Comparison of ENCODE assay signal across 22 mouse cellular contexts in the genomic region with DNA sequence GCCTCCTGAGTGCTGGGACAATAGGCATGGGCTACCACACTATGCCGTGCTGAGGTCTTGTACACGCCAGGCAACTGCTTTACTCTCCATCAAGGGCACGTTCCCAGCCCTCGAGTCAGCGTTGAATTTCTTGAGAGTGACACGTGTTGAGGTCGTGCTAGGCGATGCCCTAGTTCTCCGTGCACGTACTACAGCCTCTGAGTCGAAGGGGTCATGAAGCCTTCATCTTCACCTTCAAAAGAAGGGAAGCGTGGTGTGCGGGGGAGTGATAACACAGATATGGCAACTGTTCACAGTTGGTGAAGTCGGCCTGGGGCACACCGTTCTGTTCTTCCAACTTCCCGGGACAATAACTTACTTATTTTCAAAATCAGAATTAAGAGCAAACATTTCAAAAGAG. TPM values are rescaled to one million over a fixed set of nuclear protein-coding genes. Genes with fewer than 3 reads are reported as not detected.
DNase-seq lines count a peak whose midpoint lies in the region; ATAC-seq lines count a peak whose summit lies in the region.
"Had no signal": no experiment of that assay in that cellular context is flagged by ENCODE, and none has a peak within 500 bp of the region (broad histone marks: within the 10 kb centered on the region; RNA-seq: fewer than 3 reads in every experiment).

No protein-coding gene starts in this region.

- intact Hi-C loops in left cerebral cortex, postnatal 25 days (cut with DNase I): no loop called here

- peak overlapping the region; percentile 23; the same call in 1 of the 2 replicates for H3K27ac ChIP-seq in heart, embryonic 10.5 days
- no peak overlapping the region for H3K27ac ChIP-seq in limb, embryonic 12.5 days
- H3K27ac ChIP-seq in liver, embryonic 15.5 days (replicated peaks): peak overlapping the region; percentile 53
- H3K27ac ChIP-seq: hindbrain, embryonic 14.5 days; lung, embryonic 15.5 days had no signal

- H3K36me3 ChIP-seq in heart, embryonic 10.5 days: no peaks in the 10 kb centered on the region
- H3K36me3 ChIP-seq in limb, embryonic 12.5 days: no peaks in the 10 kb centered on the region
- no peaks in the 10 kb centered on the region for H3K36me3 ChIP-seq in liver, embryonic 15.5 days (replicated peaks)
- H3K36me3 ChIP-seq: heart, embryonic 12.5 days; lung, embryonic 15.5 days had no signal

- peak overlapping the region; percentile 31; the same call in 1 of the 2 replicates for H3K4me2 ChIP-seq in limb, embryonic 12.5 days
- peak overlapping the region; percentile 50 for H3K4me2 ChIP-seq in liver, embryonic 15.5 days
- H3K4me2 ChIP-seq: heart, embryonic 12.5 days; hindbrain, embryonic 14.5 days; lung, embryonic 15.5 days had no signal

- no peak for DNase-seq in heart, embryonic 10.5 days (ENCODE audit: low spot score)
- no peak for DNase-seq in heart, adult 8-10 months (ENCODE audit: low spot score)
- peak; percentile 78 for DNase-seq in thymus, postnatal 14 days
- no peak for DNase-seq in left cerebral cortex, postnatal 25 days (ENCODE audit: low spot score in 2 of 2)
- no peak for DNase-seq in adrenal gland, postnatal 25 days
- DNase-seq in adrenal gland, adult 8-10 months: no peak
- DNase-seq: cerebellum, postnatal 25 days; kidney, adult 18-20 months; kidney, postnatal 4 days; retina, postnatal 1 day; spleen, adult 18-20 months had no signal

- no peak overlapping the region for H3K9ac ChIP-seq in limb, embryonic 12.5 days (replicated peaks)
- H3K9ac ChIP-seq in liver, embryonic 15.5 days: no peak overlapping the region; the same call in 1 of the 2 replicates
- H3K9ac ChIP-seq: heart, embryonic 12.5 days; hindbrain, embryonic 14.5 days; lung, embryonic 15.5 days had no signal

- WGBS in heart, embryonic 10.5 days: 55% methylated on average over 16 of the region's 16 CpGs
- 46% methylated on average over 16 of the region's 16 CpGs for WGBS in limb, embryonic 12.5 days
- WGBS in liver, embryonic 15.5 days (ENCODE audit: insufficient replicate concordance): 26% methylated on average over 16 of the region's 16 CpGs

- ATAC-seq in limb, embryonic 12.5 days (ENCODE audit: insufficient number of reproducible peaks, insufficient read depth, low FRiP score, low TSS enrichment, low read depth): 0 out of 2 replicates have a peak, but pooled peaks have one; percentile 38
- no peak for ATAC-seq in liver, embryonic 15.5 days (ENCODE audit: insufficient read depth)
- ATAC-seq: forebrain, embryonic 14.5 days had no signal

- no peak overlapping the region for H3K4me3 ChIP-seq in heart, embryonic 10.5 days
- H3K4me3 ChIP-seq in limb, embryonic 12.5 days (replicated peaks): no peak overlapping the region
- H3K4me3 ChIP-seq in liver, embryonic 15.5 days (replicated peaks): no peak overlapping the region
- H3K4me3 ChIP-seq: heart, embryonic 12.5 days; lung, embryonic 15.5 days had no signal

- H3K9me3 ChIP-seq in heart, embryonic 10.5 days: no peaks in the 10 kb centered on the region
- H3K9me3 ChIP-seq in limb, embryonic 12.5 days: no peaks in the 10 kb centered on the region
- H3K9me3 ChIP-seq in liver, embryonic 15.5 days (replicated peaks): no peaks in the 10 kb centered on the region
- H3K9me3 ChIP-seq: heart, embryonic 12.5 days; lung, embryonic 15.5 days had no signal

- peaks cover 73% of the 10 kb centered on the region for H3K4me1 ChIP-seq in heart, embryonic 10.5 days
- H3K4me1 ChIP-seq in limb, embryonic 12.5 days (replicated peaks): peaks cover 44% of the 10 kb centered on the region
- peaks cover 97% of the 10 kb centered on the region for H3K4me1 ChIP-seq in liver, embryonic 15.5 days (replicated peaks)

- H3K27me3 ChIP-seq in heart, embryonic 10.5 days (ENCODE audit: insufficient read depth, poor library complexity, severe bottlenecking): no peaks in the 10 kb centered on the region
- peaks cover 19% of the 10 kb centered on the region; the same call in 1 of the 2 replicates for H3K27me3 ChIP-seq in limb, embryonic 12.5 days
- no peaks in the 10 kb centered on the region for H3K27me3 ChIP-seq in liver, embryonic 15.5 days
- H3K27me3 ChIP-seq: CH12.LX; heart, embryonic 12.5 days; lung, embryonic 15.5 days had no signal

RNA-seq across cellular contexts. Expression of a gene that starts 30.9 kb away (rescaled TPM):
- 25.7 and 30.1 TPM in 2 replicates for polyA plus RNA-seq in heart, embryonic 10.5 days (2016; fragmentation: Nextera tagmentation; extraction: Ambion mirVana)
- total RNA-seq in heart, adult 8-10 months (2022): 10 to 100 TPM; 57.2 to 64.8 (median 62.7) TPM
- 20.4 and 20.6 TPM in 2 replicates for polyA plus RNA-seq in limb, embryonic 12.5 days (2016; fragmentation: Nextera tagmentation; extraction: Ambion mirVana)
- polyA plus RNA-seq in liver, embryonic 15.5 days (2015; fragmentation: Nextera tagmentation; extraction: Ambion mirVana): 20.6 and 22.5 TPM in 2 replicates
- 10 to 100 TPM; 20.1 to 23.1 TPM for total RNA-seq in left cerebral cortex, postnatal 25 days (2021)
- 89.0 and 123 TPM in 2 replicates for total RNA-seq in adrenal gland, postnatal 25 days (2021)
- 10 to 100 TPM; 64.5 to 92.1 (median 73.7) TPM for total RNA-seq in adrenal gland, adult 8-10 months (2022)

RNA-seq across cellular contexts. Expression of a gene that starts 39.5 kb away (rescaled TPM):
- 6.2 and 6.6 TPM in 2 replicates for polyA plus RNA-seq in heart, embryonic 10.5 days (2016; fragmentation: Nextera tagmentation; extraction: Ambion mirVana)
- total RNA-seq in heart, adult 8-10 months (2022): 10 to 100 TPM; 16.5 to 26.5 (median 21.6) TPM
- polyA plus RNA-seq in limb, embryonic 12.5 days (2016; fragmentation: Nextera tagmentation; extraction: Ambion mirVana): 4.0 and 5.5 TPM in 2 replicates
- 8.2 and 8.7 TPM in 2 replicates for polyA plus RNA-seq in liver, embryonic 15.5 days (2015; fragmentation: Nextera tagmentation; extraction: Ambion mirVana)
- 1 to 10 TPM; 2.1 to 2.2 TPM for total RNA-seq in left cerebral cortex, postnatal 25 days (2021)
- 43.8 and 54.5 TPM in 2 replicates for total RNA-seq in adrenal gland, postnatal 25 days (2021)
- total RNA-seq in adrenal gland, adult 8-10 months (2022): 10 to 100 TPM; 30.6 to 60.4 (median 41.2) TPM

RNA-seq across cellular contexts. Expression of a gene that starts 48.9 kb away (rescaled TPM):
- polyA plus RNA-seq in heart, embryonic 10.5 days (2016; fragmentation: Nextera tagmentation; extraction: Ambion mirVana): 4.8 and 6.3 TPM in 2 replicates
- total RNA-seq in heart, adult 8-10 months (2022): 10 to 100 TPM in 2 of 4 experiments, 1 to 10 TPM in 2; 9.1 to 14.1 (median 10.0) TPM
- 5.4 and 6.8 TPM in 2 replicates for polyA plus RNA-seq in limb, embryonic 12.5 days (2016; fragmentation: Nextera tagmentation; extraction: Ambion mirVana)
- 1.5 and 1.9 TPM in 2 replicates for polyA plus RNA-seq in liver, embryonic 15.5 days (2015; fragmentation: Nextera tagmentation; extraction: Ambion mirVana)
- 1 to 10 TPM; 6.3 to 9.7 TPM for total RNA-seq in left cerebral cortex, postnatal 25 days (2021)
- 21.0 and 32.1 TPM in 2 replicates for total RNA-seq in adrenal gland, postnatal 25 days (2021)
- 10 to 100 TPM; 23.1 to 26.4 (median 24.7) TPM for total RNA-seq in adrenal gland, adult 8-10 months (2022)

RNA-seq across cellular contexts. Expression of a gene that starts 56.9 kb away (rescaled TPM):
- polyA plus RNA-seq in heart, embryonic 10.5 days (2016; fragmentation: Nextera tagmentation; extraction: Ambion mirVana): not detected in 2 replicates
- total RNA-seq in heart, adult 8-10 months (2022): not detected
- polyA plus RNA-seq in limb, embryonic 12.5 days (2016; fragmentation: Nextera tagmentation; extraction: Ambion mirVana): not detected in 2 replicates
- not detected in 2 replicates for polyA plus RNA-seq in liver, embryonic 15.5 days (2015; fragmentation: Nextera tagmentation; extraction: Ambion mirVana)
- 10 to 100 TPM in 1 of 2 experiments, not detected in 1; 27.1 TPM for total RNA-seq in left cerebral cortex, postnatal 25 days (2021)
- not detected in 2 replicates for total RNA-seq in adrenal gland, postnatal 25 days (2021)
- not detected for total RNA-seq in adrenal gland, adult 8-10 months (2022)
- total RNA-seq: CH12.LX; gastrocnemius, adult 18-20 months; left cerebral cortex, adult 8-10 months; megakaryocyte progenitor cell, adult 5-6 weeks had no signal
- polyA plus RNA-seq: embryonic facial prominence, embryonic 14.5 days; heart, embryonic 12.5 days; hindbrain, embryonic 14.5 days; lung, embryonic 15.5 days had no signal

RNA-seq across cellular contexts. Expression of a gene that starts 59.9 kb away (rescaled TPM):
- not detected in 2 replicates for polyA plus RNA-seq in heart, embryonic 10.5 days (2016; fragmentation: Nextera tagmentation; extraction: Ambion mirVana)
- total RNA-seq in heart, adult 8-10 months (2022): not detected
- not detected in 2 replicates for polyA plus RNA-seq in limb, embryonic 12.5 days (2016; fragmentation: Nextera tagmentation; extraction: Ambion mirVana)
- not detected in 2 replicates for polyA plus RNA-seq in liver, embryonic 15.5 days (2015; fragmentation: Nextera tagmentation; extraction: Ambion mirVana)
- total RNA-seq in left cerebral cortex, postnatal 25 days (2021): 10 to 100 TPM; 10.2 to 16.6 TPM
- total RNA-seq in adrenal gland, postnatal 25 days (2021): 0.21 TPM in 1 of 2 replicates, not detected in the other
- under 1 TPM; 0.15 to 0.31 (median 0.23) TPM for total RNA-seq in adrenal gland, adult 8-10 months (2022)
- total RNA-seq: gastrocnemius, adult 18-20 months; megakaryocyte progenitor cell, adult 5-6 weeks had no signal
- polyA plus RNA-seq: heart, embryonic 12.5 days; lung, embryonic 15.5 days had no signal

Comparison
In these comparisons a context has a peak if more than half of its experiments do, and no peak if none do; other contexts are left out.
1. RNA of a gene that starts 39.5 kb away (total RNA-seq): 43.8 to 54.5 TPM in adrenal gland, postnatal 25 days, 30.6 to 60.4 TPM in adrenal gland, adult 8-10 months and 16.5 to 26.5 TPM in heart, adult 8-10 months; 2.1 to 2.2 TPM in left cerebral cortex, postnatal 25 days; every median in the first group is over 4 times any median in the second.